Comparison of ENCODE assay signal across 17 mouse cellular contexts in the genomic region with DNA sequence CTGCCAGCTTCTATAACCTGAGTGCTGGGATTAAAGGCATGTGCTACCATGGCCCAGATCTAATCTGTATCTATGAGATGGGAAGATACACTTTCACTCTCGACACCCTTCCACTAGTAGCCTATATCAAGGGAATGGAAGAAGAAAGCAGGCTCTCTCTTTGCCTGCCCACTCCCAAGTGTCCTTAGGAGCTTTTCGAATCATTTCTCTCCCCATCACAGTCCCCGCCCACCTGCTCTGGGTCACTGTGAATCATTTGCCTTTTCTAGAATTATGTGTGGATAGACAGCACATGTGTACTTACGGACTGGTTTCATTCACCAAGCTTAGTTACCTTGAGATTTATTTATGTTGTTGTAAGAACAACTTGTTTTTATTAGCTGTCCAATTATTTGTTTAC.
"Had no signal": no experiment of that assay in that cellular context is flagged by ENCODE, and none has a peak within 500 bp of the region (broad histone marks: within the 10 kb centered on the region; RNA-seq: fewer than 3 reads in every experiment).

No protein-coding gene starts in this region.

- H3K27me3 ChIP-seq: neural tube, embryonic 12.5 days; neural tube, embryonic 13.5 days; neural tube, embryonic 15.5 days; stomach, embryonic 15.5 days had no signal

- H3K9me3 ChIP-seq: neural tube, embryonic 12.5 days; neural tube, embryonic 13.5 days; neural tube, embryonic 15.5 days; stomach, embryonic 15.5 days had no signal

- H3K27ac ChIP-seq: neural tube, embryonic 12.5 days; neural tube, embryonic 13.5 days; neural tube, embryonic 15.5 days; stomach, embryonic 15.5 days; stomach, postnatal 0 days had no signal

- H3K4me3 ChIP-seq: neural tube, embryonic 12.5 days; neural tube, embryonic 13.5 days; neural tube, embryonic 15.5 days; stomach, embryonic 15.5 days had no signal

- DNase-seq: retina, postnatal 1 day; right cerebral cortex, adult 18-20 months; right cerebral cortex, postnatal 14 days; right cerebral cortex, postnatal 25 days; right cerebral cortex, postnatal 4 days; spleen, adult 18-20 months; thymus, adult 18-20 months; thymus, adult 2 months; thymus, postnatal 14 days; thymus, postnatal 25 days; thymus, postnatal 36 days; thymus, postnatal 4 days had no signal

- H3K36me3 ChIP-seq: neural tube, embryonic 12.5 days; neural tube, embryonic 13.5 days; neural tube, embryonic 15.5 days; stomach, embryonic 15.5 days had no signal

- H3K4me2 ChIP-seq: neural tube, embryonic 12.5 days; neural tube, embryonic 13.5 days; neural tube, embryonic 15.5 days; stomach, embryonic 15.5 days had no signal

- H3K9ac ChIP-seq: neural tube, embryonic 12.5 days; neural tube, embryonic 13.5 days; neural tube, embryonic 15.5 days; stomach, embryonic 15.5 days had no signal

- H3K4me1 ChIP-seq: neural tube, embryonic 12.5 days; neural tube, embryonic 13.5 days; neural tube, embryonic 15.5 days; stomach, embryonic 15.5 days had no signal
